Mouse (Mus musculus): ENCODE results near the gene Abtb2. TPM values are rescaled to one million over a fixed set of nuclear protein-coding genes. Genes with fewer than 3 reads are reported as not detected.
A peak's percentile ranks its signal among the peaks of the same experiment; 100 is the strongest.

Abtb2 gene
- total and polyA plus RNA-seq, 2 experiments from 2014 or later: 6.5 to 16.9 TPM

- DNase-seq (no peak), ATAC-seq (no peak)
- no peak for TF ChIP-seq CTCF (IDR thresholded peaks at IDR 0.05; ENCODE audit: low read depth)
- Histone ChIP-seq H3K27me3 (ENCODE audit: insufficient read depth, low read length) (no peaks in the 10 kb centered on the region), H3K4me1 (ENCODE audit: insufficient read depth) (no peaks in the 10 kb centered on the region), H3K4me3 (ENCODE audit: low read depth, low read length) (no peak overlapping the region), H3K4me2 (ENCODE audit: low read depth) (no peak overlapping the region), H3K9ac (no peak overlapping the region), H3K36me3 (ENCODE audit: insufficient read depth) (no peaks in the 10 kb centered on the region), H3K9me3 (ENCODE audit: low read length) (no peaks in the 10 kb centered on the region), H3K27ac (ENCODE audit: low read depth, low read length) (no peak overlapping the region)
- WGBS: 82% methylated on average over 1 of the region's 1 CpGs
Observed at GRCm38 (mm10) chr2:103603869-103604268, 37.8 kb downstream of the Abtb2 start.

GRCm38 (mm10) chr2:103605805-103606498 is 39.8 kb downstream of the Abtb2 start:
- H3K4me2 ChIP-seq (ENCODE audit: low read depth): no peak overlapping the region
- TF ChIP-seq CTCF (IDR thresholded peaks at IDR 0.05; ENCODE audit: low read depth): no peak
- 92% methylated on average over 4 of the region's 4 CpGs for WGBS
- no peaks in the 10 kb centered on the region for H3K36me3 ChIP-seq (ENCODE audit: insufficient read depth)
- no peaks in the 10 kb centered on the region for H3K9me3 ChIP-seq (ENCODE audit: low read length)
- no peak overlapping the region for H3K27ac ChIP-seq (ENCODE audit: low read depth, low read length)
- H3K27me3 ChIP-seq (ENCODE audit: insufficient read depth, low read length): no peaks in the 10 kb centered on the region
- peaks cover 3% of the 10 kb centered on the region; the same call in 1 of the 2 replicates for H3K4me1 ChIP-seq (ENCODE audit: insufficient read depth)
- ATAC-seq: no peak
- no peak overlapping the region for H3K9ac ChIP-seq
- H3K4me3 ChIP-seq (ENCODE audit: low read depth, low read length): no peak overlapping the region
- no peak for DNase-seq

- H3K36me3 ChIP-seq (ENCODE audit: insufficient read depth): no peaks in the 10 kb centered on the region
- WGBS: 70% methylated on average over 10 of the region's 10 CpGs
- H3K4me2 ChIP-seq (ENCODE audit: low read depth): no peak overlapping the region
- H3K27ac ChIP-seq (ENCODE audit: low read depth, low read length): no peak overlapping the region
- no peak overlapping the region for H3K9ac ChIP-seq
- H3K27me3 ChIP-seq (ENCODE audit: insufficient read depth, low read length): no peaks in the 10 kb centered on the region
- ATAC-seq (peak; percentile 35; the same call in 1 of the 2 replicates), DNase-seq (no peak)
- H3K4me1 ChIP-seq (ENCODE audit: insufficient read depth): peaks cover 3% of the 10 kb centered on the region; the same call in 1 of the 2 replicates
- no peaks in the 10 kb centered on the region for H3K9me3 ChIP-seq (ENCODE audit: low read length)
- no peak overlapping the region for H3K4me3 ChIP-seq (ENCODE audit: low read depth, low read length)
- TF ChIP-seq CTCF (IDR thresholded peaks at IDR 0.05; ENCODE audit: low read depth): no peak
Observed at GRCm38 (mm10) chr2:103607926-103608325, 41.8 kb downstream of the Abtb2 start.

GRCm38 (mm10) chr2:103608947-103609346 is 42.8 kb downstream of the Abtb2 start:
- no peak overlapping the region for H3K9ac ChIP-seq
- no peaks in the 10 kb centered on the region for H3K36me3 ChIP-seq (ENCODE audit: insufficient read depth)
- 42% methylated on average over 1 of the region's 1 CpGs for WGBS
- no peaks in the 10 kb centered on the region for H3K27me3 ChIP-seq (ENCODE audit: insufficient read depth, low read length)
- no peak overlapping the region for H3K4me3 ChIP-seq (ENCODE audit: low read depth, low read length)
- H3K4me2 ChIP-seq (ENCODE audit: low read depth): no peak overlapping the region
- H3K27ac ChIP-seq (ENCODE audit: low read depth, low read length): no peak overlapping the region
- ATAC-seq (no peak), DNase-seq (no peak)
- TF ChIP-seq CTCF (IDR thresholded peaks at IDR 0.05; ENCODE audit: low read depth): no peak
- no peaks in the 10 kb centered on the region for H3K9me3 ChIP-seq (ENCODE audit: low read length)
- peaks cover 3% of the 10 kb centered on the region; the same call in 1 of the 2 replicates for H3K4me1 ChIP-seq (ENCODE audit: insufficient read depth)

- no peak overlapping the region for H3K27ac ChIP-seq (ENCODE audit: low read depth, low read length)
Observed at GRCm38 (mm10) chr2:103609499-103609898, 43.4 kb downstream of the Abtb2 start.

GRCm38 (mm10) chr2:103610831-103611535 is 44.9 kb downstream of the Abtb2 start:
- Histone ChIP-seq H3K9ac (no peak overlapping the region), H3K27ac (ENCODE audit: low read depth, low read length) (no peak overlapping the region), H3K4me3 (ENCODE audit: low read depth, low read length) (no peak overlapping the region), H3K4me1 (ENCODE audit: insufficient read depth) (peaks cover 3% of the 10 kb centered on the region; the same call in 1 of the 2 replicates), H3K36me3 (ENCODE audit: insufficient read depth) (no peaks in the 10 kb centered on the region), H3K27me3 (ENCODE audit: insufficient read depth, low read length) (no peaks in the 10 kb centered on the region), H3K4me2 (ENCODE audit: low read depth) (no peak overlapping the region), H3K9me3 (ENCODE audit: low read length) (no peaks in the 10 kb centered on the region)
- WGBS: 28% methylated on average over 8 of the region's 8 CpGs
- TF ChIP-seq CTCF (IDR thresholded peaks at IDR 0.05; ENCODE audit: low read depth): no peak
- ATAC-seq (peak; percentile 75), DNase-seq (peak; percentile 45)

More at GRCm38 (mm10) chr2:103609499-103609898, 43.4 kb downstream of the Abtb2 start:
- Histone ChIP-seq H3K4me2 (ENCODE audit: low read depth) (no peak overlapping the region), H3K27me3 (ENCODE audit: insufficient read depth, low read length) (no peaks in the 10 kb centered on the region), H3K4me3 (ENCODE audit: low read depth, low read length) (no peak overlapping the region), H3K4me1 (ENCODE audit: insufficient read depth) (peaks cover 3% of the 10 kb centered on the region; the same call in 1 of the 2 replicates), H3K36me3 (ENCODE audit: insufficient read depth) (no peaks in the 10 kb centered on the region), H3K9ac (no peak overlapping the region), H3K9me3 (ENCODE audit: low read length) (no peaks in the 10 kb centered on the region)
- TF ChIP-seq CTCF (IDR thresholded peaks at IDR 0.05; ENCODE audit: low read depth): no peak
- WGBS: 36% methylated on average over 3 of the region's 3 CpGs
- no peak for ATAC-seq
- DNase-seq: no peak

- no peak for ATAC-seq
- TF ChIP-seq CTCF (IDR thresholded peaks at IDR 0.05; ENCODE audit: low read depth): no peak
- Histone ChIP-seq H3K27ac (ENCODE audit: low read depth, low read length) (no peak overlapping the region), H3K36me3 (ENCODE audit: insufficient read depth) (no peaks in the 10 kb centered on the region), H3K27me3 (ENCODE audit: insufficient read depth, low read length) (no peaks in the 10 kb centered on the region), H3K4me3 (ENCODE audit: low read depth, low read length) (no peak overlapping the region), H3K9me3 (ENCODE audit: low read length) (no peaks in the 10 kb centered on the region), H3K4me1 (ENCODE audit: insufficient read depth) (peaks cover 3% of the 10 kb centered on the region; the same call in 1 of the 2 replicates), H3K4me2 (ENCODE audit: low read depth) (no peak overlapping the region), H3K9ac (no peak overlapping the region)
- 75% methylated on average over 3 of the region's 3 CpGs for WGBS
- DNase-seq: no peak
Observed at GRCm38 (mm10) chr2:103613865-103614264, 47.8 kb downstream of the Abtb2 start.
